Mouse (Mus musculus) heart, embryonic 12.5 days (tissue): Measurements from ENCODE around the gene Abhd15. TPM values are rescaled to one million over a fixed set of nuclear protein-coding genes. Genes with fewer than 3 reads are reported as not detected.

Experiments used
- ATAC-seq: fragments of 200-750 bp; cut with Nextera tagmentation; 2 replicates; pipeline ENCODE4 v1.8.0; 2017; ENCODE audit warnings: moderate TSS enrichment, moderate library complexity; ENCODE audit not compliant: insufficient number of reproducible peaks, low FRiP score
- H3K27ac ChIP-seq: fragments of 300-500 bp; sonication (generic); 2 replicates; pipeline ENCODE4 v1.5.1; 2016; ENCODE audit warnings: mild to moderate bottlenecking, moderate library complexity; ENCODE audit not compliant: poor library complexity, severe bottlenecking
- H3K27me3 ChIP-seq: fragments of 300-500 bp; sonication (generic); replicated peaks from 2 replicates; pipeline ENCODE4 v1.6.1; 2016; ENCODE audit warnings: mild to moderate bottlenecking, moderate library complexity
- H3K36me3 ChIP-seq: fragments of 300-500 bp; sonication (generic); 2 replicates; pipeline ENCODE4 v1.6.1; 2016; ENCODE audit warnings: mild to moderate bottlenecking, moderate library complexity
- H3K4me1 ChIP-seq: fragments of 300-500 bp; sonication (generic); replicated peaks from 2 replicates; pipeline ENCODE4 v1.6.1; 2016; ENCODE audit warnings: mild to moderate bottlenecking
- H3K4me2 ChIP-seq: fragments of 300-500 bp; sonication (generic); 2 replicates; pipeline ENCODE4 v1.6.1; 2016; ENCODE audit warnings: mild to moderate bottlenecking, moderate library complexity
- H3K4me3 ChIP-seq: fragments of 300-500 bp; sonication (generic); 2 replicates; pipeline ENCODE4 v1.5.1; 2016; ENCODE audit warnings: mild to moderate bottlenecking
- H3K9ac ChIP-seq: fragments of 300-500 bp; sonication (generic); 2 replicates; pipeline ENCODE4 v1.6.1; 2016; ENCODE audit warnings: mild to moderate bottlenecking, moderate library complexity
- H3K9me3 ChIP-seq: fragments of 300-500 bp; sonication (generic); replicated peaks from 2 replicates; pipeline ENCODE4 v1.6.1; 2016; ENCODE audit warnings: mild to moderate bottlenecking, moderate library complexity
- WGBS: fragments of 180-500 bp; shearing (Covaris S2); methylation state at CpG from one replicate; pipeline ENCODE4 v1.1.7; 2016; 5-methylcytosine and 5-hydroxymethylcytosine counted together
- polyA plus RNA-seq: library from polyadenylated mRNA; unstranded; fragments of >200 nt; fragmentation: Nextera tagmentation; extraction: Ambion mirVana; gene quantifications from 2 replicates; pipeline ENCODE4 v1.2.1, GENCODE M21; 2016

Abhd15 gene
- polyA plus RNA-seq, 1 experiment from 2014 or later = 0.72 TPM

GRCm38 (mm10) chr11:77485229-77485628 is 29.7 kb upstream of the Abhd15 start:
- H3K36me3 ChIP-seq = no peaks in the 10 kb centered on the region
- H3K9ac ChIP-seq = no peak overlapping the region
- H3K27ac ChIP-seq = no peak overlapping the region
- 0 out of 2 replicates have a peak, but pooled peaks cover 5% of the 10 kb centered on the region for H3K27me3 ChIP-seq
- WGBS = 67% methylated on average over 6 of the region's 6 CpGs
- no peak overlapping the region for H3K4me3 ChIP-seq
- H3K4me2 ChIP-seq = no peak overlapping the region
- H3K9me3 ChIP-seq = no peaks in the 10 kb centered on the region
- no peak for ATAC-seq
- H3K4me1 ChIP-seq = peaks cover 33% of the 10 kb centered on the region

DNA sequence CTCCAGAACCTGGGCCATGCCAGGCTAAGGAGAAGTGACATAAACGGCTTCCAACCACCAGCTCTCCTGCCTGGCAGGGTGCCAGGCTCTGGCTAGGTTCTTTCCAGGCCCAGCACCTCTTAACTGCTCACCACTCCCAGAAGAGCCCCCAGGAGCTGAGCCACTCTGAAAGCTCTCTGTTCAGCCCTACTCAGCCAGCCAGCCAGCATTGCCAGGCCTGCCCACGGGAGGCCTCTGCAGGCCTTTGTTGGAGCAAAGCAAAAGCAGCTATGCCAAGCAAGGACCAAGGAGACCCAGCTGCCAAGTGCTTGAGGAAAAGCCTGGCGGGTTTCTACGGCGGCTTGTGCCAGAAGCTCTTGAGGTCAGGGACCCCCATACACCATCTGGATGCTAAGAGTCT is 28.1 kb upstream of the Abhd15 start:
- H3K27ac ChIP-seq = no peak overlapping the region
- peaks cover 46% of the 10 kb centered on the region for H3K4me1 ChIP-seq
- H3K27me3 ChIP-seq = 0 out of 2 replicates have a peak, but pooled peaks cover 5% of the 10 kb centered on the region
- no peak for ATAC-seq
- H3K9ac ChIP-seq = no peak overlapping the region
- 70% methylated on average over 5 of the region's 5 CpGs for WGBS
- H3K36me3 ChIP-seq = no peaks in the 10 kb centered on the region
- H3K4me3 ChIP-seq = no peak overlapping the region
- no peaks in the 10 kb centered on the region for H3K9me3 ChIP-seq
- no peak overlapping the region for H3K4me2 ChIP-seq

GRCm38 (mm10) chr11:77488771-77489581 is 25.9 kb upstream of the Abhd15 start:
- Histone ChIP-seq H3K36me3 (no peaks in the 10 kb centered on the region), H3K9ac (peak overlapping the region; percentile 89), H3K9me3 (no peaks in the 10 kb centered on the region), H3K4me2 (peak overlapping the region; percentile 96), H3K27me3 (0 out of 2 replicates have a peak, but pooled peaks cover 5% of the 10 kb centered on the region), H3K4me1 (peaks cover 46% of the 10 kb centered on the region), H3K27ac (no peak overlapping the region), H3K4me3 (peak overlapping the region; percentile 89)
- WGBS = 3% methylated on average over 55 of the region's 55 CpGs
- no peak for ATAC-seq

DNA sequence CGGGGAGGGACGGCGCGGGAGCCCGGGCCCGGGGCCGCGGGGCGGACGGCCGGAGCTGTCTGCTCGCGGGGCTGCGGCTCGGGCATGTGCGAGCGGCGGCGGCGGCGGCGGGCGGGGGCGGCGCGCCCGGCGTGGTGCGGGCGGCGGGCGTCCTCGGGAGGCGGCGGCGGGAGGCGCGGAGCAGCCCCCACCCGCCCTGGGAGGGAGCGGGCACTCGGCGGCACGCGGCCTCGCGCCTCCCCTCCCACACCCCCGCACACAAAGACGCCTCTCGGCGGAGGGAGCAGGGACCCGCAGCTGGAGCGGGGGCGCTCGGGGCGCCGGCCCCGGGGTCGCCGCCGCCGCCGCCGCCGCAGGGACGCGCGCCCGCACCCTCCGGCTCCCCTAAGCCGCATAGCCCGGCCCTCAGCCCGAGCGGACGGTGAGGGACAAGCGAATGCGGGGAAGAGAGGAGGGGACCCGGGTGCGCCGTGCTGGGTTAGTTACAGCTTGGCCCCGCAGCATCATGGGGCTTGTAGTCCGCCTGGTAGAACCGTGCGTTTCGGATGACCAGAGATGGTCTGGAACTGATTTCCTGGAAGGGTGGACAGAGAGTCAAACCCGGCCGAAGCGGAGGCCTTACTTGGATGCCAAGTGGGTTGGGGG is 25.2 kb upstream of the Abhd15 start, which contains the start of gene Ankrd13b:
TSS of gene Ankrd13b (minus strand) at position 88 of the 645 bp plus-strand sequence.
- H3K27ac ChIP-seq = no peak within 1 kb of the TSS
- peaks cover 54% of the 10 kb centered on the region for H3K4me1 ChIP-seq
- ATAC-seq = no peak
- H3K9ac ChIP-seq = peak within 1 kb of the TSS; percentile 89
- peak within 1 kb of the TSS; percentile 96 for H3K4me2 ChIP-seq
- no peaks in the 10 kb centered on the region for H3K36me3 ChIP-seq
- 2% methylated on average over 64 of the region's 87 CpGs for WGBS
- 0 out of 2 replicates have a peak, but pooled peaks cover 5% of the 10 kb centered on the region for H3K27me3 ChIP-seq
- H3K4me3 ChIP-seq = peak within 1 kb of the TSS; percentile 89
- no peaks in the 10 kb centered on the region for H3K9me3 ChIP-seq

- no peak overlapping the region for H3K27ac ChIP-seq
- peak overlapping the region; percentile 96 for H3K4me2 ChIP-seq
- H3K4me3 ChIP-seq = no peak overlapping the region
- 0 out of 2 replicates have a peak overlapping the region, but pooled peaks have one; percentile 89 for H3K9ac ChIP-seq
- no peaks in the 10 kb centered on the region for H3K36me3 ChIP-seq
- no peaks in the 10 kb centered on the region for H3K9me3 ChIP-seq
- 0 out of 2 replicates have a peak, but pooled peaks cover 5% of the 10 kb centered on the region for H3K27me3 ChIP-seq
- WGBS = 65% methylated on average over 6 of the region's 6 CpGs
- no peak for ATAC-seq
- H3K4me1 ChIP-seq = peaks cover 61% of the 10 kb centered on the region
Observed at GRCm38 (mm10) chr11:77490451-77490850, 24.5 kb upstream of the Abhd15 start.

DNA sequence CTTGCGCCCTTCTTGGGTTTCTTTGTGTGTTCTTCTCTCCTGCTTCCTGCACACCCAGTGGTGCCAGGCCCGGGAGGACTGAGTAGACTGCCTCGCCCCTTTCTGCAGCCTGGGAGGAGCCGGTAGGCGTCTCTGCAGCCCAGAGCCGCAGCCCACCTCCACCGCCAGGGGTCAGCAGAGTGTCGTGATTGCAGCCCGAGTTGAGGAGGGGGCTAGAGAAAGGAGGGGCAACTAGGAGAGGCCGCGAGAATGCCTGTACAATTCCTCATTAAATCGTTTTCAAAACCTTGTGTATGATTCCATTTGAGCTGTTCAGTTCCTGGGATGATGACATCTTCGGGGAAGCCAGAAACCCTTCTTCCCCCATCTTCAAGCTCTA is 23.8 kb upstream of the Abhd15 start:
- Histone ChIP-seq H3K4me1 (peaks cover 68% of the 10 kb centered on the region), H3K36me3 (no peaks in the 10 kb centered on the region), H3K9ac (peak overlapping the region; percentile 32), H3K9me3 (no peaks in the 10 kb centered on the region), H3K4me2 (peak overlapping the region; percentile 95), H3K27me3 (0 out of 2 replicates have a peak, but pooled peaks cover 5% of the 10 kb centered on the region), H3K27ac (peak overlapping the region; percentile 89), H3K4me3 (peak overlapping the region; percentile 97)
- ATAC-seq = peak; percentile 66
- under 1% methylated on average over 13 of the region's 13 CpGs for WGBS

DNA sequence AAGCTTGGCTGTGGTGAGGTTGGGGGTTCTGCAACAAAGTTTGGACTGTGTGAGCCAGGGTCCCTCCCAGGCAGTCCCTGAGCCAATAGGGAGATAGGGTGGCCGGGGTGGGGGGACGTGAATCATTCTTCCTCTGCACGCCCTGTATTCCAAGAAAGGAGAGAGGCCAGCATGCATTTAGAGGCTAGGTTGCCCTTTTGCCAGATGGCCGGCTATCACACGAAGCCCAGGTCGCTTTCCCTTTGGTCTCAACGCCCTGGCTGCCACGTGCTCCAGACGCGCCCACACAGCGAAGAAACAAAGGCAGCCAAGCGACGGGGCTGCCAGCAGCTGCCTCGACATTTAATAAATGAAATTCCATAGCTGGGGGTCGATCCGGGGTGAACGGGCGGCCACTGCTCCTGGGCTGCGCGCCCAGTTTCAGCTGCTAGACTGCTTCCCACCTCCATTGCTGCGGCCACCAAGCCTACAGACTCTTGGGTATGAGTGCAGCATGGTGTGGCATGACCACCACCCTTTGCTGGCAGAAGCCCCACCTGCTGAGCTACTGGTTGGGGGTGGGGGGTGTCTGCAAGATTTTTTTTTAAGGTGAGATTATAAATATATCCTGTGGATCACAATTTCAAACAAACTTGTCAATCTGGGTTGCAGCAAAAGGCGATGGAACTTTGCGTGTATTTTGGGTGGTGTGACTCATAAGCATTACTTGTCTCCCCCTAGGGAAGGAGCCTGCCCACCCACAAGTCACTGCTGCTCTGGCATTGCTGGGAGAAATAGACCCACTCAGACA is 23.2 kb upstream of the Abhd15 start:
- peak overlapping the region; percentile 74 for H3K9ac ChIP-seq
- ATAC-seq = peak; percentile 61
- H3K4me2 ChIP-seq = peak overlapping the region; percentile 95
- peaks cover 68% of the 10 kb centered on the region for H3K4me1 ChIP-seq
- WGBS = under 1% methylated on average over 23 of the region's 23 CpGs
- no peaks in the 10 kb centered on the region for H3K36me3 ChIP-seq
- H3K27me3 ChIP-seq = 0 out of 2 replicates have a peak, but pooled peaks cover 5% of the 10 kb centered on the region
- H3K27ac ChIP-seq = peak overlapping the region; percentile 89
- H3K9me3 ChIP-seq = no peaks in the 10 kb centered on the region
- H3K4me3 ChIP-seq = peak overlapping the region; percentile 97

GRCm38 (mm10) chr11:77492311-77492871 is 22.5 kb upstream of the Abhd15 start:
- 0 out of 2 replicates have a peak, but pooled peaks cover 5% of the 10 kb centered on the region for H3K27me3 ChIP-seq
- H3K36me3 ChIP-seq = no peaks in the 10 kb centered on the region
- H3K27ac ChIP-seq = peak overlapping the region; percentile 89
- H3K9me3 ChIP-seq = no peaks in the 10 kb centered on the region
- under 1% methylated on average over 18 of the region's 18 CpGs for WGBS
- peaks cover 68% of the 10 kb centered on the region for H3K4me1 ChIP-seq
- peak overlapping the region; percentile 97 for H3K4me3 ChIP-seq
- H3K4me2 ChIP-seq = peak overlapping the region; percentile 95
- no peak for ATAC-seq
- peak overlapping the region; percentile 74 for H3K9ac ChIP-seq

DNA sequence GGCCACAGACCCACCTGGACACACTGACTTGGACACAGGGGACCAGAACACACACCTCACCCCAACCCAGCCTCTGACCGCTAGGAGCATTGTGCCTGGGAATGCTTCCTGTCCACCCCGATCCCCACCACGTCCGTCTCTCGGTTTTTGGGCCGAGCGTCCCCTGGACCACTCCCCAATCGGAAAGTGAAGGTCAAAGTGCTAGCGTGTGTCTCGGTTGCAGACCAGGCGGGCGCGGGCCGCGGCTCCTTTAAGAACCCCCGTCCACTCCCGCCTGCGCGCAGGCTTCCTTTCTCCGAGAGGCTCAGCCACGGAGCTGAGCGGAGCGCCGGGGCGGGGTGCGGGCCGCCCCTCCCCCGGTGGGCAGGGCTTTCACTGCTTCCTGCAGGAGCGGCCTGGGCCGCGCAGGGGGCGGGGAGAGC is 22.0 kb upstream of the Abhd15 start:
- Histone ChIP-seq H3K4me3 (peak overlapping the region; percentile 97), H3K9me3 (no peaks in the 10 kb centered on the region), H3K36me3 (no peaks in the 10 kb centered on the region), H3K4me1 (peaks cover 72% of the 10 kb centered on the region), H3K27me3 (0 out of 2 replicates have a peak, but pooled peaks cover 5% of the 10 kb centered on the region), H3K4me2 (peak overlapping the region; percentile 95), H3K9ac (peak overlapping the region; percentile 74), H3K27ac (peak overlapping the region; percentile 89)
- ATAC-seq = peak; percentile 82
- WGBS = under 1% methylated on average over 32 of the region's 32 CpGs

GRCm38 (mm10) chr11:77493512-77494343 is 21.2 kb upstream of the Abhd15 start, which contains the start of gene Git1:
Gene Git1 (plus strand): TSS chr11:77493562.
- peak; percentile 20; the same call in 1 of the 2 replicates for ATAC-seq
- Histone ChIP-seq H3K4me2 (peak within 1 kb of the TSS; percentile 95), H3K9me3 (no peaks in the 10 kb centered on the region), H3K4me3 (peak within 1 kb of the TSS; percentile 97), H3K27me3 (no peaks in the 10 kb centered on the region), H3K4me1 (peaks cover 73% of the 10 kb centered on the region), H3K36me3 (peaks cover under 1% of the 10 kb centered on the region; the same call in 1 of the 2 replicates), H3K9ac (peak within 1 kb of the TSS; percentile 98), H3K27ac (peak within 1 kb of the TSS; percentile 89)
- WGBS = 7% methylated on average over 54 of the region's 74 CpGs
